Mouse (Mus musculus) T-helper 17 cell (primary cell): ENCODE data around the gene 5730522E02Rik.

Experiments
- in situ Hi-C, 2 experiments: fragments of 300-600 bp; cut with MboI, MseI; formaldehyde crosslinking; loops; 1 replicate in 1 of 2; 2 replicates in 1 of 2; pipeline ENCODE4 v1.15.1; 2025; ENCODE audit warnings: high pct_unique_total_duplicates in 2 of 2

5730522E02Rik gene

DNA sequence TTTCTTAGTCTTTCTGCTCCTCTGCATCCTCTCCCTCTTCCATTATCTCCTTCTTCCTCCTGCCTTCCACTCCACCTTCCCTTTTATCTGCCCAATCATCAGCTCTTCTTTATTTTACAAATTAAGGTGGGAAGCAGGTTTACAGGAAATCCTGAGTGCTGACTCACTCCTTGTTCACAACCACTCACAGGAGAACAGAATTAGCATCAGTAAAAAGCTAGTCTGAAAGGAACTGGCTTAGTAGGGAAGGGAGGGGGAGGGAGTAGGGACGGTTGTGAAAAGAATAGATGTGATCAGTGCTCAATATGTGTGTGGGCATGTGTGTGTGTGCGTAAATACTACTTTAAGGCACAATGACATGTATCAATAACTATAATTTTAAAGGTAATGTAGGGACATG is 81.5 kb downstream of the 5730522E02Rik start:
- in situ Hi-C loops: no loop called here

DNA sequence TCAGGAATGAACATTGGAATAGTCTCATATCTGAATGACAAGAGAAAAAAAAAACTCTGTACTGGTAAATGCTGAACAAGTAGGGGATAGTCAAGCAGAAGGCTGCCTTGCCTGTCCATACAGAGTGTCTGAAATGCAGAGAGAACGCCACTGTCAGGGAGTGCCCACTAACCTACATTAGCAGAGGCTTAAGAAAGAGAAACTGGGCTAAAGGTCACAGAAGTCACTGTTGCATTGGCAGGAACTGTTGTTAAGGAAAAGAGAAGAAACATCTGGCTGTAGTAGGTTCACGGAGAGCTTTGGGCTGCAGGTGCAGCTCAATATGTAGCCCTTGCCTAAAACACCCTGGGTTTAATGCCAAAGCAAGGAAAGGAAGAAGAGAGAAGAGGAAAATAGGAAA is 82.2 kb downstream of the 5730522E02Rik start:
- in situ Hi-C loops: no loop called here

DNA sequence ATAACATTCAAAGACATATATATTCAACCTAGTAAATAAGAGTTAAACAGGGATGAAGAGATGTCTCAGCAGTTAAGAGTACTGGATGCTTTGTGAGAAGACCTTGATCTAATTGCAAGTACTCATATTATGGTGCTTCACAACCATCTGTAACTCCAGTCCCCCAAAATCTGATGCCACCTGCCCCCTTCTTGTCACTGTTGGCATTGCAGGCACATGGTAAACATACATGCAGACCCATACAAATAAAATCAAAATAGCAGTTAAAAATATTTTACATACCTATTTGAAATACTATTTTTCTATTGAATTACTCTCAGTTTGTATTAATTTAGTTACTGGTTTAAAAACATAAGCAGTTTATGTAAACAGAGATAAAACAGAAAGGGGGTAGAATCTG is 84.6 kb downstream of the 5730522E02Rik start:
- in situ Hi-C loops: no loop called here

DNA sequence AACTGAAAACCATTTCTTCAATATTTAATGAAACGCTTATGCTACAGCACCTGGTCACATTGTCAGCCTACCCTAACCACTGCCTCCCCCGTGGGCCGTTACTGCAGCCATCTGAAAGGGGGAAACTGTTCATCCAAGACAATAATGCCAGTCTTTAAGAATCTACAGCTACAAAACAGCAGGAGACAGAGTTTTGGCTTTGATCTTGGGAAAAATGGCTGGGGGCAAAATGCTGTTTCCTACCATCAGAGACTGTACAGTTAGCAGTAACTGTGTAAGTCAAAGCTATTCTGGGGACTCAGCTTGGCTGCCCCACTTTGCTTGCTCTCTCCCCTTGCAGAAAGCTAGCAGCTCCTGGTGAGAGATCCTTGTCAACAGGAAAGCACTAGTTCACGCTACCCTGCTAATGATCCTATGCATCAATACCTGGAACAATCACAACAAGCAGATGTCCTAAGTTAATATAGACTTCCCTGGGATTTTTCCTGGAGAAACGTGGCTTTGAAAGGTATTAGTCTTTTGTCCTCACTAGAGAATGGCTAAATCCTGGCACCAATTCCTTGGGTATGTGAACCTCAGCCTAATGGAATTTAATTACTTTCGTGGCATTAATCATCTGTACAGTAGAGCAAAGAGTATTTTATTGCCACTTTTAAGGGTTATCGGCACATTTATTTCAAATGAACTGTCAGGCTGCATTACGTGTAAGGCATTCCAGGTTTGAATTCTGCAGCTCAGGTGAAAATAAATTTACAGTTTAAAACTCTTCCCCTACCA is 89.6 kb downstream of the 5730522E02Rik start:
- in situ Hi-C loops: no loop called here

DNA sequence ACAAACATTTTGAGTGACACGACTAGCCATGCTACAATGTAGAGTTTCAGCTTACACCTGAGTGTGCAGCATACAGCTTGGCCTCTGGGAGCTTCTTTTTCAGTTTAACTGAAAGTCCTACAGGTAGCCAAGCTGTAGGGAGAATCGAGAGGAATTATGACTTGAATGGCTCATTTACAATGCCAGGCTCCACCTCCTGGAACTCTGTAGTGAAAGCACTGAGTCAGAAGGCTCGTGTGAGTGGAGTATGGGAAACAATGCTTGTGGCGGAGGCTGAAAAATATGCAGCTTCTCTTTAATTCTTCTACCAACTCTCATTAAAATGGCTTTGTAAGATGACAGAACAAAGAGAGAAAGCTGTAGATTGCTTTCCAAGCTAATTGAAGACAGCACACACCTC is 92.9 kb downstream of the 5730522E02Rik start:
- in situ Hi-C loops: no loop called here

DNA sequence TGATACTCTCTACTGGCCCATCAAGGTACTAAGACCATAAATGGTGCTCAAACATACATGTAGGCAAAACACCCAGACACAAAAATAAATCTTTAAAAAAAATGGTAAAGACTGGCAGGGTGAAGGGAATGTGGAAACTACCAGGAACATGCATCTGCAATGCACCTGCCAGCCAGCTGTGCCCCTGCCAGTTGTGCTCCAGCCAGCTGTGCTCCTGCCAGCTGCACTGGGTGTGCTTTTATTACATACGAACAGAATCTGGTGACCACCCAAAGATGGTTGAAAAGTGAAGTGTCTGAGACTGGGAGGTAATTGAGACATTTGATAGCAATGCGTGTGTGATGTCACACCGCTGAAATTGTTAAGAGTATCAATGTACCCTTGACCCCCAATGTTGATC is 98.4 kb downstream of the 5730522E02Rik start:
- in situ Hi-C loops: no loop called here

DNA sequence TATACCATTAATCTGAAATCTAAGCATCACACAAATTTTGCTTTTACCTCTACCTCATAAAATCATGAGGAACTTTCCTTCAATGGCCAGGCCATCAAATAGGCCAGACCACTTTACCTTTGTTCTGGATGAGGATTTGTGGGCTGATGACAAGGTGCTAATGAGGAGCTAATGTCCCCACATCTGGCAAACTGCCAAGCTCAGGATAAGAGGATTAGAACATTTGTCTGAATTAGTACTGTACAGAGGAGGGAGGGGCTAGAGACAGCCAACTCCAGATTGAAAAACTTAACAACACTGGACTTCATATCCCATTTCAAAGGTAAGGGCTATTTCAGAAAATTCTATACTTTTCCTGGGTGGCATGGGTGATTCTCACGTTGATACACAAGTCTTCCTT is 101.9 kb downstream of the 5730522E02Rik start:
- in situ Hi-C loops: no loop called here

DNA sequence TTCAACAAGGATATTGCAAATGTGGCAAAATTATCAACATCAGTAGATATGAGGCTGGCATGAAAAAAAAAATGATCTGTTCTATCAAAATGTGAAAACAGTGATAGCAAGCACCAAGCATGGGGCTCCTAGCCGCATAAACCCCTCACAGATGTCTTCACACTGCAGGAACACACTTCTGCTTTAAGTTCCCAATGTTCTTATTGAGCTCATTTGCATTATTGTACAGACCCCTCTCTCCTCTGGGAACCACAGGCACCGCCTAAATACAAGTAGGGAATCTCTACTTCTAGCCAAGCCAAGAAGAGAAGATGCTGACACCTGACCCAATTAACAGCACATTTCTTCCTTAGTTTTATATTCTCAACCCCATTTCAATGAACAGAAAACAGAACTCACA is 105.9 kb downstream of the 5730522E02Rik start:
- in situ Hi-C loops: no loop called here

DNA sequence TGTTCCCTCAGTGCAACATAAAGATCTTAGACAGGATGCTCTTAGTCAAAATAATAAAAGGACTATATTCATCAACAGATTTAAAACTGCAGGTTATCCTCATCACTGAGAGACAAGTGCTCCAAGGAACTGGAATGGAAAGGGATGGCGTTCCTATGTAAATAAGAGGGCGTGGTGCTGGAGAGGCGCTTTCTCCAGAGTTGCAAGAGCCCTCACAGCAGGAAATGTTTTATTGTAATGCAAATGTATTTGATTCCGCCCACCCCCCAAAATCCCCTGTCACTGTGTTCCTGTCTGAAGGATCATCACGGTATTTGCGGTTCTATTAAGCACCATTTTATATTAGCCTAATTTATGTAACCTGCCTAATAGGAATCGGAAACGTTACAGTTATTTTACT is 106.9 kb downstream of the 5730522E02Rik start:
- in situ Hi-C loops: no loop called here

DNA sequence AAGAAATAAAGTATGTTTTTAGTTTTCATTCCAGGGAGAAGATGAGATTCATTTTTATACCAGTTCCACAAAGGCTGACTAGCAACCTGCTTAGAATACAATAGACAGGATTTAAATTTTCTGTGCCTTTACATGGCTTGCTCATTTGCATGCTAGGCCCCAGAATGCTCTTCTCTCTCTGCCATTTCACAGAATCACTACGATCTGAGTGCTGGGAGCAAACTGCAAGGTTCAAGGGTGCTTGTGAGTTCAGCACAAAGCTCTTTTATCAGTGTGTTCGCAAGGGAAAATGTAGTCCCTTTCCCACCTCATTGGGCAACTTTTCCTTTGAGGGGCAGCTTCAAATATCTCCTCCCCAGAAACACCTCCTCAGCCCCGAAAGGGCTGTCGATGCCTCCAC is 107.7 kb downstream of the 5730522E02Rik start:
- in situ Hi-C loops: no loop called here

DNA sequence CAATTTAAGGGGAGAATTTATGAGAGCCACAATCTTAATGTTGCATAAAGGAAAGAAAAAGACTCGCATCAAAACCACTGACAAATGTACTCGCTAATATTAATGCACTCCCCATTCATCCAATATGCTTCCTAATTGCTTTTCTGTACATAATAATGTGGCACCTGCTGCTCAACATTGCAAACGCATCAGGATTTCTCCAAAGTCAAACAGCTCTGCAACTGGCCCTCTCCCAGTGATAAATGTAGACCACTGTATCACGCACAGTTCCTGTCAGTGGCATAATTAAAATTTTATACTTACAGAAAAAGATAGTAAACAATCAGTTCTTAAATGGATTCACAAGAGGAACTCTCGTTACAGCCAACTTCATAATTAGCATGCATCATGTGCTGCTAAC is 110.5 kb downstream of the 5730522E02Rik start:
- in situ Hi-C loops: no loop called here

DNA sequence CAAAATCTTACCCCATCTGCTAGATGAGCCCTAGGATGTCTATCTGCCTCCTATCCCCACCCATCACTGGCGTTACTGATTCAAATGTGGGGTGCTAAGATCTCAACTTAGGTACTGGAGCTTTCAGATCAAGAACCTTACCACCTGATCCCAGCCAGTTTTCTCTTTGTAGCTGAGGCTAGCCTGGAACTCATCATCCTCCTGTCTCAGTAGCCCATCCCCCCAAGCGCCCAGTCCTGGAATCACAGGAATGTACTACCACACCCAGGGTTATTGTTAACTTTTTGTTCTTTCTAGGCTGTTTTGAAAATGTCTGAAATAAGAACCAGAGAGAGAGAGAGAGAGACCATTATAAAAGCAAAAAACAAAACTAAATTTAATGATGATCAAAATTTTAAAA is 111.6 kb downstream of the 5730522E02Rik start:
- in situ Hi-C loops: no loop called here

DNA sequence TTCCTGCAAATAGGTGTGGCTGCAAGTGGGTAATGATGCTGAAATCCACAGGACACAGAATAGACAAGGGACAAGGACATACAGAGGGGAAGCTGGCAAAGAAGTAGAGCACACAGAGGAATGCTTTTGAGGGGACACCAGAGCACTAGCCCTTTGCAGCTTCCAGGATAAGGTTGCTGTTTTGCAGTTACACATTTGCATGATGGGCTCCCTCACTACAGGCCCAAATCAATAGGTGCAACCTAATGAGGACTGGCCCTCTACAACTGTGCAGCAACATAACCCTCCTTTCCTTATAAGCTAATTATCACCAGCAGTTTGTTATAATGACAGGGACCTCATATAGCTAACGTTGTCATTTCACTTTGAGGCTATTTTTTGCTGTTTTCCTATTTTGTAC is 114.5 kb downstream of the 5730522E02Rik start:
- in situ Hi-C loops: no loop called here

DNA sequence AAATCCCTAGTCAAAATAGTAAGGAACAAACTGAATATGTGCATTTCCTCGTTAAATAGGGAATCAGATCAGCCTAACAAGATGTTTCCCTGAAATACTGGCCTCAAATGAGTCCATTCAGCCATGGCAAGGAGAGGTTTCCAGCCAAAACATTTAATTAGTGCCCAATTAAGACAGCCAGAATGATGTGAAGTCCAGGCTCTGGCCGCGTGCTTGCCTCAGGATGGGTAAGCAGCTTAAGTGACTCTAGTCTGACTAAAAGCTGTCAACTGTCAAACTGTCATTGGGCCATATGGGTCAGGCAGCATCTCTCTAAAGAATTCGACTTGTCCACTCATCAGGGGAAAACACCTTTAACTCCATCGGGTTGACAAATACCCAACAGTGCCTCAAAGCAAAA is 121.6 kb downstream of the 5730522E02Rik start:
- in situ Hi-C loops: no loop called here

DNA sequence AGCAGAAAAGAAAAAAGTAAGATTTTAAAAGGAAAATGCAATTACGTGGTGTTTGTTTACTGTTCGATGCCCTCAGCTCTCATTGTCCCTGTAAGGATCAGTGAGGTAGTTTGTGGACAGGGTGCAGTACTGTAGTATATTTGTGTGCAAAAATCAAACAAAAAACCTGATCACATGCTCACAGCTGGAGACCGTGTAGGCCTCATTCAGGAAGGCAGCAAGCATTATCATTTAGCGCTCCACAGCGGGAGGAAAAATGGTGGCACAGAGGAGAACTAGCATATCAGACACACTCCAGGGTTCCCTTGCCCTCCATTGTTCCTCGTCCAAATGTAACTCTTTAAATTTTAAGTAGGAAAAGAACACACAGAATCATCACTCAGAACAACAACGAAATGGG is 123.9 kb downstream of the 5730522E02Rik start:
- in situ Hi-C loops: no loop called here

DNA sequence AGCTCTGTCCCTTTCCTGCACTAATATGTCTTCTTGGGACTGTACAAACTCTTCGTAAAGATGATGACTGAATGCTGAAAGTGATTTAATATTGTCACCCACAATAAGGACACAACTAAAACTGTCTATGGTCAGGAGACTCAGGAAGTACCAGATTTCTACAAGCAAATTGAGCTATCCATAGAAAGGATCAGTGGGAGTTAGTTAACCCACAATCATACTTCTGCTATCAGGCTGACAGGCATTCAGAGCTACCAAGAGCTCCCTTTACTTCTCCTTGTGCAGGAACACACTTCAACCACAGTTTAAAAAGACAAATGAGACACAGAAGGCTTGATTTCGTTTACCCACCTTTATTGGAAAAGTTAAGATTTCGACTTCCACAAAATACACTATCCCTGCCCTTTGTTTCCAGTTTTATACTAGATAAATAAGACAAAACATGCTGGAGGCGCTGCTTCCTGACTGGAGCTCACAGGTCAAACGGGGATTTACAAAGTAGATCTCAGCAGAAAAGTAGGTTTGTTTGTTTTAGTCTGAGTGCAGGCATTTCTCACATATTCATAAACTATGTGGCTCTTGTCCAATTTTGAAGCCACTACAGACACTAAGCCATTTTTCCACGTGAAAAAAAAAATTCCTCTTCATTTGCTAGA is 125.1 kb downstream of the 5730522E02Rik start:
- in situ Hi-C loops: no loop called here

DNA sequence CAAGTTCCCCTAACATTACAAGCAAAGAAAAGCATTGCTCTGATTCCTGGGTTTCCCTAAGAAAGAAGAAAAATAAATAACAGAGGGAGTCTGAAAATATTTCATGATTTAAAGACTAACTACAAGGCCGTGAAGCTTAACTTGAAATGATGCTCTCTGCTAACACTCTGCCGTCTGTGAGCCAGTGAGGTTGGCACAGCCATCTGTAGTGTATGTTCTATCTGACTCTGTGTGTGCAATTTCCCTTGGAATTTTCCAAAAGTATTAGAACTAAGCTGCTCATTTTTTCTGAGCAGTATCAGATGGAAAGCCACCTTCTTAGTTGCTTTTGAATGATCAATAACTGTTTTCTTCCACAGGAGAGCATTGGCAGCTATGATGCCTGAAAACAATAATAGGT is 134.2 kb downstream of the 5730522E02Rik start:
- in situ Hi-C loops: loop anchor here in 1 of 2 experiments (10.0 kb wide), 1 partner anchor 248 kb away; no protein-coding TSS in a partner anchor

DNA sequence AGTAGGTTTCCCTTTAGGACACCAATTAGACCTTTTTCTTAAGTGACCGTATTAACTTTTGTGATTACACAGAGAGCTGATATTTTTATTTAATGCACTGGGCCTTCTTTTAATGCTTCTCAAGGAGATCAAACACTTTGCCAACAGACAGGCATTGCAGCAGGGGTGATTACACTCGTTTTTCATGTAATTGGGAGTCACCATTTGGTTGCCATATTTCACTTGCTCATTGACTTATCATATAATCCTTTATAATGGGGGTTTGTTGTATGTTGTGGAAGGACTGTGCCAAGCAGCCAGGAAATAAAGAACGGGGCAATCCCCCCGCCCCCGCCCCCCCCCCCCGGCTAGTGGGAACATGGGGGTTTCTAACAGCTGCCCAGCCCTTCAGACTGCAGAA is 135.0 kb downstream of the 5730522E02Rik start:
- in situ Hi-C loops: loop anchor here in 1 of 2 experiments (10.0 kb wide), 1 partner anchor 249 kb away; no protein-coding TSS in a partner anchor

DNA sequence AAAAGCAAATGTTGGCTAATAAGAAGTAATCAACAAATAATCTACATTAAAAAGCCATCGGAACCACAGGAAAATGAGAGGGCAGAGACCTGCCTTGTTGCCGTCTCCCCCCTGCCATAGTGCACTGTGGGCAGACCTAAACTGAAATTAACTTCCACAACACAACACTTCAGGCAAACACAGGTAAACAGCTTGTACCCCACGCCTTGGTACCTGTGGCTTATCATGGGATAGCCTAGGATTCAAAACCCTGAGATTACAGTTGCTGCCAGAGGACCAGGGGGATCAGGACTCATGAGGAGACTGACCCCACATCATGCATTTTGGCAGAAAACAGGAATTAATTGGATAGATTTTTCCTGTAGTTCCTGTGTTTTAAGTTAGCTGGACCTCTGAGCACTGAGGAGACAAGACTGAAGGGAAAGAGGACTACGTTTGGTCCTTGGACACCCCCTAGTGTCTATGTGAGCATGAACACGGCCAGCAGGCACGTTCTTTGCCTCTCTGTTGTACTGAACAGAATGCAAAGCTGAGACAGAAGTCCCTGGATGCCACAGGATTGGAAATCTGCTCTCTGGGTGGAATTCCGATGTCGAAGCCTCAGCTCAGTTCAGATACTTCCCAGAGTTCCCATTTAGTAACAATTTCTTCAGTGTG is 136.8 kb downstream of the 5730522E02Rik start:
- in situ Hi-C loops: loop anchor here in 1 of 2 experiments (10.0 kb wide), 1 partner anchor 251 kb away; no protein-coding TSS in a partner anchor

DNA sequence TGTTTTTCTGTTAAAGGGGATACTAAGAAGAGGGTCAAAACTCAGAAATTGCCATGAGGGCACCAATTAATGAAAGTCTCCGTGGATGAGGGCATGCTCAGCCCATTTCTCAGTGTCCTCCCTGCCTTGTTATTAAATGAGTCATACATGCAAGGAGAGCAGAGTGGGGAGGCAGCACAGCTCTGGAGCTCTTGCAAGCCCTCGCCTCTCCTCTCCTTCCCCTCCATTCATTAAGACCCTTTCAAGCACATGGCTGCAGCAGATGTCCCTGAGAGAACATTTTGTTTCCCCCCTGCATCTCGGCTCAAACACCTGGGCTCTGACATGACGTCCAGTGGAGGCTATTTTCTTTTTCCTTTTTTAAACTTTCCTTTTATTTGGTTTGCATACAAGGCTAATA is 138.5 kb downstream of the 5730522E02Rik start:
- in situ Hi-C loops: loop anchor here in 1 of 2 experiments (10.0 kb wide), 1 partner anchor 253 kb away; no protein-coding TSS in a partner anchor

DNA sequence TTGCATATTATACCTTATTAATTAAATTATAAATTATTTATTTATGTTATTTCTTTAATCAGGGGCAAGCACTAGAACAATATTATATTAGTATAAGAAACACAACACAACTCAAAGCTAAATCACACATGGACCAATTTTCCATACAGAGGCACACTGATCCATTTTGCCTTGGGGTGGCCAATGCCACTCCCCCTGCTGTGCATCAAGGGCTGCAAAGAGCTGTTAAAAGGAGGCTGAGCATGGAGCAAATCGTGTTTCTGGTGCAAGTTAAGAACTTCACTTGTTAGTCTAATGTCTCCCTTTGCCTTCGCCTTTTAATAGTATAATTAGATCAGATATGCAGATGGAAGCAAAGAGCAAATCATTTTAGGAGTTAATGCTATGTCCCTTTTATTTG is 147.3 kb downstream of the 5730522E02Rik start:
- in situ Hi-C loops: no loop called here

DNA sequence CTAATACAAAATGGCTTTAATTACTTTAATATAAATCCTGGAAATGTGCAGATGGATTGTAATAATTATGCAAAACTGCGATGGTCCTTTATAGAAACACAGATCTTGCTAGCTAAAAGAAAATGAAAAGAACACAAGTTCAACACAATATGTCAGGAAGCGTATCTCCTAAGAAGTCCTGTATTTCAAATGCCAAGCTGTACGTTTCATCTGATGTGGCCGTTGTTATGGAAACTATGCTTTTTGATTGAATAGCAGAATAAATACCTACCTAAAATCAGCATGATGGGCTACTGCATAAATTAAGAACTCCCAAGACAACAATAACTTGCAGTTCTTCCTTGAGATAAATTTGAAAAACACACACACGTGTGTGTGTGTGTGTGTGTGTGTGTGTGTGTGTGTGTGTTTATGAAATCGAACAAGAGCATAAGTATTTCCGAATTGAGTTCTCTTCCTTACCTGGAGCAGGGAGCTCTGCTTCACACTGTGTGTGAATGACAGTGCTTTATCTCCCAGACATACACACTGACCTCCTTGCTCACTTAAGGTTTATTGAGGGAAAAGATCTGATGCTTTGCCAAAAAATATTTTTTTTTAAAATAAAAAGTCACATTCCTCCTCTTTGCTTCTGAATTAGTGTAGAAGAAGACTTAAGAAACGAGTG is 149.0 kb downstream of the 5730522E02Rik start:
- in situ Hi-C loops: no loop called here
